Mouse (Mus musculus): Measurements from ENCODE around the gene Lrp5. TPM values are rescaled to one million over a fixed set of nuclear protein-coding genes. Genes with fewer than 3 reads are reported as not detected.
A peak's percentile ranks its signal among the peaks of the same experiment; 100 is the strongest.

Lrp5 gene
- total RNA-seq (2022): 10 to 100 TPM; 48.9 to 52.9 (median 50.7) TPM

DNA sequence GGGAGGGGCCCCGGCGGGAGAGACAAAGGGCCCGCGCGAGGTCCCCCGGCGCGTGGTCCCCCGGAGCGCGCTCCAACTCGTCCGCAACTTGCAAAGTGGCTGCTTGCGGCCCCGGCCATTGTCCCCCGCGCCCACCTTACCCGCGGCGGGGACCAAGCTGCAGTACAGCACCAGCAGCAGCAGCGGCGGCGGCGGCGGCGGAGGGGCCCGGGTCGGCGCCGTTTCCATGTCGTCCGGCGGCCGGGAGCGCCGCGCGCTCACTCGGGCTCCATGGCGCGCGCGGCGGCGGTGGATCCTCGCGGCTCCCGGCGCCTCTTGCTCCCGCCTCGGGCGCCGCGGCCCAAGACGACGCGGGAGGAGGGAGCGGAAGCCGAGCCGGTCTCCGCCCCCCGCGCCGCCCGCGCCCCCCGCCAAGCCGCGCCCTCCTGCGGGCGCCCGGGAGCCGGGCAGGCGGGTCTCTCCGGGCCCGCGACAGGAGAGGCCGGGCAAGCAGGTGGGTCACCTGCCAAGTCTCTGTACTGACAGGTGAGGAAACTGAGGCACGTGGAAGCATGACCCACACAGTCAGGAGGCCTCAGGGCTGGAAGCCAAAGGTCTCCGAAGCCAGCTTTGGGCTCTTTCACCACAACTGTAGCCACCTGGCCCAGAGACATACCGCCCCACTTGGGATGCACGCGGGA lies at the start of gene Lrp5:
Gene Lrp5 (minus strand): TSS at position 350 of the 680 bp plus-strand sequence.
- DNase-seq (ENCODE audit: low spot score): peak; percentile 59

GRCm38 (mm10) chr19:3736001-3736400 lies 49.6 kb upstream of the Lrp5 start:
- no peak for DNase-seq (ENCODE audit: low spot score)

DNA sequence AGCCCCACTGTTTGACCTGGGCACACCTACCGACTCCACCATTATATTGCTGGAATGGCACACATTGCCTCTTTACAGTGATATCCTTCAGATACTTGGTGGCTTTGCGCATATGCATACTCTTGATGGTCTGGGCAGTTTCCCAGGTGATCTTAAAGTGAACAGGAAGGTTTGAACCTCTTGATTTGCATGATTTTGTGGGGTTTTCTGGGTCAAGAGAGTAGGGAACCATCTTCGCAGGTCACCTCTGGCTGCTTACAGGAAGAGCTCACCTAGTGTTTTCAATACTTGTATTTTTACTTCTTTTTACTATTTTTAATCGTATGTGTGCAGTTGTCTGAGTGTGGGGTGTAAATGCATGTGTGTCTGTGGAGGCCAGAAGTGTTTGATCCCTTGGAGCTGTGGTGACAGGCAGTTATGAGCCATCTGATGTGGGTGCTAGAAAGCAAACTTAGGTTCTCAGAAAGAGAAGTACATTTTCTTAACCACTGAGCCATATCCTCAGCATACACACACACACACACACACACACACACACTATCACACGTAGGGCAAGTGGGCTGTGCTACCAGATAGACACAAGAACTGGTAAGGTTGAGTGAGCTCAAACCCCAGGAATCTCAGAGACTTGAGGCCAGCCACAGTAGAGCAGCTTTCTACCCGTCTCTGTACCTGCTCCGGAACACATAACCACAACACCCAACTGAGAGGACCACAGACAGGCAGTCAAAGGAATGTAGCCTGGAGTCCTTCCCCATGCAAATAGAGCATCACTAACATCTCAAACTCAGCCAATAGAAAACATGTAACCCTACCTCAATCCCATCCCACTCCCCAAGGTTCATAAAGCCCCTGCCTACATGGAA lies 44.6 kb upstream of the Lrp5 start:
- no peak for DNase-seq (ENCODE audit: low spot score)

- DNase-seq (ENCODE audit: low spot score): no peak
These were observed 42.5 kb upstream of the Lrp5 start for GRCm38 (mm10) chr19:3728901-3729300.

DNA sequence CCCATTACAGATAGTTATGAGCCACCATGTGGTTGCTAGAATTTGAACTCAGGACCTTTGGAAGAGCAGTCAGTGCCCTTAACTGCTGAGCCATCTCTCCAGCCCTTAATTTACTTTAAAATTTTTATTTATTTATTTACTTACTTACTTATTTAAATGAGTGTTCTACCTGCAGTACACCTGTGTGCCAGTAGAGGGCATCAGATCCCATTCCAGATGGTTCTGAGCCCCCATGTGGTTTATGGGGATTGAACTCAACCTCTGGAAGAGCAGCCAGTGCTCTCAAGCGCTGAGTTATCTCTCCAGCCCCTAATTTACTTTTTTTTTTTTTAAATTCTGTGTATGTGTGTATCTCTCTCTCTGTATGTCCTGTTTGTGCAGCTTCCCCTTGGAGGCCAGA lies 38.4 kb upstream of the Lrp5 start:
- DNase-seq (ENCODE audit: low spot score): peak; percentile 71

DNA sequence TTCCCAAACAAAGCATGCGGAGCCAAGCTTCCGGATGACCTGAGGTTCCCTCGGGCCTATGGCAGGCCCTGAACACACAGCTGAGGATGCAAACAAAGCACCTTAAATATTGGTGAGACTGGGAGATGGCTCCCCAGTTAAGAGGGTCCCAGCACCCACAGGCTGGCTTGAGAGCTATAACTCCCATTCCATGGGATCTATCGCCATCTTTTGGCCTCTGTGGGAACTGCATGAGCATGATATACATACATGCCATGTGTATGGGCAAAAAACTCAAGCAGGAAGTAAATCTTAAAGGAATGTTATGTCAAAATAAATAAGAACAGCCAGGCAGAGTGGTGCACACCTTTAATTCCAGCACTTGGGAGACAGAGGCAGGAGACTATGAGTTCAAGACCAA lies 37.5 kb upstream of the Lrp5 start:
- DNase-seq (ENCODE audit: low spot score): no peak

GRCm38 (mm10) chr19:3723170-3723569 lies 36.8 kb upstream of the Lrp5 start:
- no peak for DNase-seq (ENCODE audit: low spot score)

DNA sequence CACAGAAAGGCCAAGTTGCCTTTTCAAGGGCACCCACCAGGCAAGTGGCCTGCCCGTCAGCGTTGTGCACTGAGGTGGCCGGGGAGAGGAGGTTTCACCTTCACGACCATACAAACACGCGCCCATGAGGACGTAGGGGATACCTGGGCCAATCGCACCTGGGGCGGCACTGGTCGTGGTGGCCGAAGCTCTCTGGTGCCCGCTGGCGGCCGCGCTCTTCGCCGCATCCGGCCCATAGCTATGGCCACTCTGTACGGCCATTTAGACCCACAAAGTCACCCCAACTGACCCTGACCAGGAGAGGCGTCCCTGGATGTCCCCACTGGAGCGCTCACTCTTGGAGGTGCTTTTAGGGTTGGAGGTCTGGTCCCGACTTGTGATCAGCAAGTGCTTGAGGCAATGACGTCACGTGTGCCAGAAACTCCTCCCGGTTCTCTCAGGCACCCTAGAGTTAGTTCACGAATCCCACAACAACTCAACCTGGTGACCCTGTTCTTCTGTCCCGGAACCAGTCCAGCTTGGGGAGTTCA lies 33.1 kb upstream of the Lrp5 start:
- DNase-seq (ENCODE audit: low spot score): peak; percentile 55

GRCm38 (mm10) chr19:3718481-3719361 lies 32.4 kb upstream of the Lrp5 start:
- peak; percentile 48 for DNase-seq (ENCODE audit: low spot score)

GRCm38 (mm10) chr19:3714381-3714780 lies 28.0 kb upstream of the Lrp5 start:
- DNase-seq (ENCODE audit: low spot score): no peak

DNA sequence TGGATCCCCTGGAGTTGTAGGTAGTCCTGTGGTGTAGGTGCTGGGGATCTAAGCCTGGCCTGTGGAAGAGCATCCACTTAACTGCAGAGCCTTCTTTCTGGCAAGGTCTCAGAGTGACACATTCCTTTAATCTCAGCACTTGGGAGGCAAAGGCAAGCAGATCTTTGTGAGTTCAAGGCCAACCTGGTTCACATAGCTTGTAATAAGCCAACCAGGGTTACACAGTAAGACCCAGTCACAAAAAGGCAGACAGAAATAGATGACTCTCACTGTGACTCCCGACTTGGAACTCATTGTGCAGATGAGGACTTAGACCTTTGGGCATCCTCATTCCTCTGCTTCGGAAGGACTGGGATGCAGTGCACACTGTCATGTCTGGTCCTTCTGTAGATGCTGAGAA lies 24.1 kb upstream of the Lrp5 start:
- no peak for DNase-seq (ENCODE audit: low spot score)

DNA sequence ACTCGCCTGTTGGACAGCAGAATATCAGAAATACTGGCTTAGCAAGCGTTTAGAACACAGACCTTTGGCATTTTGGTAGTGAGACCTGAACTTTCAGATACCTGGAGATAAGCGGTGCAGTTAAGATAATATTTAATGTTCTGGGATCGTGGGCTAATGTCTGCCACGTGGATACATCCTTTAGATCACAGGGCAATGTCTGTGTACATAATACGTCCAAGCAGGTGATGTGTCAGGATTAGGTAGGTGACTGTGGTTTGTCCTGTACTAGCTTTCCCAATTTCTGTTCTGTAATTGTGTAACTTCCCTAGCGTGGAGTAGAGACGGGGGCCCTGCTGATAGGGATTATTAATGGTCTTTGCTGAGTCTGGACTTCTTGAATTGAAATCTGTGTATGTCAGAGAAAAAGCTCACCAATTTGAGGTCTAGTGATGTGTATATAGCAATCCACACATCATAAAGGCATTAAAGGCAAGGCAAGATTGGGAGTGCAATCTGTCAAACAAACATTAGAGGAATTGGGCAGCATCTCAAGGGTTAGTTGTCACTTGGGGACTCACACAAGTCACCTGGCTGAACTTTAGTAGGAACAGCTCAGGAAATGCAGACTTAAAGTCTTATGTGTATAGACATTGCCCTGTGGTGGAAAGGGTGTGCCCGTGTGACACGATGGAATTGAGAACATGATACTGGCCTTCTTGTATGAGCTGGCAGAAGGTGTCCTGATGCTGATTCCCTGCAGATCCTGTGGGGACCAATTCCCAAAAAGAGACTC lies 22.8 kb upstream of the Lrp5 start:
- DNase-seq (ENCODE audit: low spot score): no peak

- peak; percentile 98 for DNase-seq (ENCODE audit: low spot score)
These were observed 22.0 kb upstream of the Lrp5 start, which contains the start of gene 1810055G02Rik for GRCm38 (mm10) chr19:3708078-3709012. Gene 1810055G02Rik (plus strand): TSS chr19:3708293.

- no peak for DNase-seq (ENCODE audit: low spot score)
These were observed 21.2 kb upstream of the Lrp5 start for GRCm38 (mm10) chr19:3707553-3707952.

DNA sequence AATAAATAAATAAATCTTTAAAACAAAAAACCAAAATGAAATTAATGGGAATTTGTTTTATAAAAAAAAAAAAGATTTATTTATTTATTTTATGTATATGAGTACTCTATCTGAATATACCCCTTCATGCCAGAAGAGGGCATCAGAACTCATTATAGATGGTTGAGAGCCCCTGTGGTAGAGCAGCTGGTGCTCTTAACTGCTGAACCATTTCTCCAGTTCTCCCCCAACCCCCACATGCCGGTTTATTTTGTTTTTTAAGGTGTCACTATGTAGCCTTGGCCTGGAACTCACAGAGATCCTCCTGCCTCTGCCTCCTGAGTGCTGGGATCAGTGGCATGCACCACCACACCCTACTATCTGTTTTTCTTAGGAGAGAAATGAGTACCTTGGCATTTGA lies 19.9 kb upstream of the Lrp5 start:
- DNase-seq (ENCODE audit: low spot score): no peak

DNA sequence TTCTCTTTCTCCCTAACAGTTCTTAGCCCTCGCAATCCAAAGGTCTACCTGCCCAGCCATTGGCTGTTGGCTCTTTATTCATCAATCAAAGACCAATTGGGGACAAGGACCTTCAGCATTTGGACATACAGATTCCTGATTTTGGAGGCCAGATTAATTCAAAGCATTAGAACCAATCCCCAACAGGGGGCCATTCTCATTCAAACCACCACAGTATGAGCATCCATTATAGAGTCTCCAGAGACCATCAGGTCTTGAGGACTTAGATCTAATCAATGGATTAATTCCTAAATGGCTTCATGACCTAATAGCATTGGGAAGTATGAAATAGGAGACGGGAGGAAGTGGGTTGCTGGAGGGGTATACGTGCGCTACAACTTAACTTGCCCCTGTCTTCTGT lies 16.1 kb upstream of the Lrp5 start:
- no peak for DNase-seq (ENCODE audit: low spot score)

DNA sequence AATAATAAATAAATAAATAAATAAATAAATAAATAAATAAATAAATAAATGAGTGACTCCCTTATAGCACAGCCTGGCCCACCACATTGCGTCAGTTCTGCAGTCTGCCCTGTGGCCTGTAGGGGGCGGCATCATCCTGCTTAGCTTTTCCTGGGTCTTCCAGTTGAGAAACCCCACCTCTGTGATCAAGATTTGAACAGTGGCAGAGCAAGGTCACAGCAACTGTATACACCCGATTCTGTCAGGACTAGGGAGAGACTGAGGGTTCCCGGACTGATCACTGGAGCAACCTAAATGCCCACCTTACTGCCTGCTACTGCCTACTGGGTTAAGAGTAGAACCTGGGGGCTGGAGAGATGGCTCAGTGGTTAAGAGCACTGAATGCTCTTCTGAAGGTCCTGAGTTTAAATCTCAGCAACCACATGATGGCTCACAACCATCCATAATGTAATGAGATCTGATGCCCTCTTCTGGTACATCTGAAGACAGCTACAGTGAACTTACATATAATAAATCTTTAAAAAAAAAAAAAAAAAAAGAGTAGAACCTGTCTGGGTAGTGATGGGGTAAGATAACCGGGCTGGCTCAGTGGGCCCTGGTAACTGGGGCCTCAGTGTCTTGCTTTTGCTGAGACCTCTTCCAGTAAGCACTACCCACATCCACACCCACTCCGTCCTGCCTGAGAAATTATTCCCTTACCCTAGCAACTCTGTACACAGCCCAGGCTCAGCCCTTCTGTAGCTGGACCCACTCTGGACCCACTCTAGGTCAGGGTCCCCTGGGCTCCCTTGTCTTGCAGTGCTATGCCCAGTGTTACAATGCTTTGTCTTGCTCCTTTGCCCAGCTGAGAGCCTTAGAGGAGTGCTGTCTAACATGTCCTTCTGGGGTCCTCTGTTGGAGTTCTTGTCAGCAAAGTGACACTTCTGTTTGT lies 13.4 kb upstream of the Lrp5 start:
- peak; percentile 78 for DNase-seq (ENCODE audit: low spot score)

- DNase-seq (ENCODE audit: low spot score): no peak
These were observed 11.7 kb upstream of the Lrp5 start for GRCm38 (mm10) chr19:3698035-3698434.

DNA sequence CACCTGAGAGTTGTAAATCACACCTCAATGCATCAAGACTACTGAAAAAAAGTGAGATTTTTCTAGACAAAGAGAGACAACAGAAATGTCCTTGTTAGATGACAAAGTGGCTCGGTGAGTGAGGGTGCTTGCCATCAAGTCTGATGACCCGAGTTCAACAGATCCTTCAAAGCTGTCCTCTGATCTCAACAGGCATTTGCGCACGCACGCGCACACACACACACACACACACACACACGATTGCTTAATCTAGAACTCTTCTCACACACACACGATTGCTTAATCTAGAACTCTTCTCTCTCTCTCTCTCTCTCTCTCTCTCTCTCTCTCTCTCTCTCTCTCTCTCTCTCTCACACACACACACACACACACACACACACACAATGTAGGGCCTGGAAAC lies 9.6 kb upstream of the Lrp5 start:
- no peak for DNase-seq (ENCODE audit: low spot score)
